Mouse (Mus musculus): ENCODE data around the gene Dnah6. TPM values are rescaled to one million over a fixed set of nuclear protein-coding genes. Genes with fewer than 3 reads are reported as not detected.

Gene Dnah6
- polyA plus RNA-seq, 1 experiment from 2014 or later = 0.06 TPM

DNA sequence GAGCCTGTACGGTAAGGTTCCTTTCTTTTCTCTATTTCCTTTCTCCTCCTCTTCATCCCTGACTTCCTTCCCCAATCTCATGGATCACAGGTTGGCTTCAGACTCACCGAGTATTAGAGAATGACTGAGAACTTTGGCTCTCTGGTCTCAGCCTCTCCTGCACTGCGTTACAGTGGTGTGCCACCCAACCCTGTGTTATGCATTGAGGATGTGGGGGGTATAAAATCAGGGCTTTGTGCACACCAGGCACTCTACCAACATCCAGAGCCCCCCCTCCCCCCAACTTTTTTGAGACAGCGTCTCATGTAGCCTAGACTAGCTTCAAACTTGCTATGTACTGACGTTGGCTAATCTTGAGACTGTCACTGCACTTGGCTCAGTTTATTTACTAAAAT is 227.8 kb downstream of the Dnah6 start:
- Histone ChIP-seq H3K4me3 (ENCODE audit: low read length) (no peak overlapping the region), H3K4me1 (ENCODE audit: insufficient read depth, low read length) (peaks cover 6% of the 10 kb centered on the region; the same call in 1 of the 2 replicates), H3K4me2 (replicated peaks; ENCODE audit: low read depth, low read length) (no peak overlapping the region), H3K27ac (ENCODE audit: low read length) (no peak overlapping the region), H3K27me3 (ENCODE audit: insufficient read depth, low read length) (no peaks in the 10 kb centered on the region), H3K36me3 (ENCODE audit: insufficient read depth, low read length) (no peaks in the 10 kb centered on the region), H3K9ac (replicated peaks; ENCODE audit: low read length) (no peak overlapping the region), H3K9me3 (ENCODE audit: low read length) (no peaks in the 10 kb centered on the region)
- 77% methylated on average over 5 of the region's 5 CpGs for WGBS
- peak; percentile 39; the same call in 1 of the 2 replicates for ATAC-seq (ENCODE audit: low FRiP score, low TSS enrichment)

DNA sequence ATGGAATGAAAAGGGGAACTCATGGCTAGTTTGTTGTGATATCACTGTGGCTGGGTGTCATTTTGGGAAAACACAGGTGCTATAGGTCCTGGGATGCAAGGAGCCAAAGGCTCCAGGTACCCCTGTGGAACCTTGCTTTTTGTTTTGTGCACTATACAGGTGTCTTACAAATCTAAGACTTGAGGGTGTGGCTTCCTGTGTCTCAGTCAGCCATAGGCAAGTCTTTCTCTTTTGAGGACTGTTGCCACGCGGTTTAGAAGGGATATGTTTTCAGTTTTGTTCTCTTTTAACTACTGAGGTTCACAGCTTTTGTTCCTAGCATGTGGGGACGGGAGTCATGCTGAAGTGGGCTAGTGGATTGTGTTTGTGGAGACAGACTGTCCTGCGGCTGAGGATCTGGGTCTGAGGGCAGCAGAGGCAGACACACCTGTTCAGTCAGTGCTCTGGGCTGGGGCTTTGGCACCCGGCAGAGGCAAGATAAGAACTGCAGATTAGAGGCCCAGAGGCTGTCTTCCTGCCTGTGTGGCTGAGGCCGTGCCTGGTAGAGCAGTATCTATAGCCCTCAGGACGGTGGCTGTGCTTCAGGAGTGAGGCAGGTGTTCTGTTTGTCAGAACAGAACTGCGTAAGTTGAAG is 228.3 kb downstream of the Dnah6 start:
- WGBS = 66% methylated on average over 8 of the region's 8 CpGs
- no peaks in the 10 kb centered on the region for H3K36me3 ChIP-seq (ENCODE audit: insufficient read depth, low read length)
- H3K4me2 ChIP-seq (replicated peaks; ENCODE audit: low read depth, low read length) = no peak overlapping the region
- no peak overlapping the region for H3K4me3 ChIP-seq (ENCODE audit: low read length)
- no peaks in the 10 kb centered on the region for H3K9me3 ChIP-seq (ENCODE audit: low read length)
- no peak overlapping the region for H3K27ac ChIP-seq (ENCODE audit: low read length)
- no peak overlapping the region for H3K9ac ChIP-seq (replicated peaks; ENCODE audit: low read length)
- ATAC-seq (ENCODE audit: low FRiP score, low TSS enrichment) = no peak
- peaks cover 6% of the 10 kb centered on the region; the same call in 1 of the 2 replicates for H3K4me1 ChIP-seq (ENCODE audit: insufficient read depth, low read length)
- H3K27me3 ChIP-seq (ENCODE audit: insufficient read depth, low read length) = no peaks in the 10 kb centered on the region

DNA sequence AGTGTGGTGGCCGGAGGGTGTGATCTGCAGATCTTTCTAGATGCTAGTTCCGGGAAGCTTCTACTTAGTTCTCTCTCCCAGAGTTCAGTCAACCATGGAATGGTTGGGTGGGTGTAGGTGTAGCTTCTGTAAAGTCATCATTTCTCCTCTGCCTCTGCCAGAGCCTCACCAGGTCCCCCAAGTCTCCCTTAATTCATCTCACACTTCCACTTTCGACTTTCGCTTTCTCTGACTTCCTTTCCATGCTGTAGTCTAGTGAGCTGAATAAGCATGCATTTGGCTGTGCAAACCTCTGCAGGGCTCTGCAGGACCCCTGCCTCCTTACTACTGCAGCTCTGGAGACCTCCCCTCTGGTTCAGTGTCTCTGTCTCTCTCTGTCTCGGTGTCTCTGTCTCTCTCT is 231.2 kb downstream of the Dnah6 start:
- no peak overlapping the region for H3K4me3 ChIP-seq (ENCODE audit: low read length)
- no peak for ATAC-seq (ENCODE audit: low FRiP score, low TSS enrichment)
- H3K4me1 ChIP-seq (ENCODE audit: insufficient read depth, low read length) = peaks cover 6% of the 10 kb centered on the region; the same call in 1 of the 2 replicates
- WGBS = 66% methylated on average over 5 of the region's 5 CpGs
- no peaks in the 10 kb centered on the region for H3K9me3 ChIP-seq (ENCODE audit: low read length)
- H3K27me3 ChIP-seq (ENCODE audit: insufficient read depth, low read length) = no peaks in the 10 kb centered on the region
- H3K4me2 ChIP-seq (replicated peaks; ENCODE audit: low read depth, low read length) = no peak overlapping the region
- H3K9ac ChIP-seq (replicated peaks; ENCODE audit: low read length) = no peak overlapping the region
- H3K27ac ChIP-seq (ENCODE audit: low read length) = no peak overlapping the region
- H3K36me3 ChIP-seq (ENCODE audit: insufficient read depth, low read length) = no peaks in the 10 kb centered on the region

DNA sequence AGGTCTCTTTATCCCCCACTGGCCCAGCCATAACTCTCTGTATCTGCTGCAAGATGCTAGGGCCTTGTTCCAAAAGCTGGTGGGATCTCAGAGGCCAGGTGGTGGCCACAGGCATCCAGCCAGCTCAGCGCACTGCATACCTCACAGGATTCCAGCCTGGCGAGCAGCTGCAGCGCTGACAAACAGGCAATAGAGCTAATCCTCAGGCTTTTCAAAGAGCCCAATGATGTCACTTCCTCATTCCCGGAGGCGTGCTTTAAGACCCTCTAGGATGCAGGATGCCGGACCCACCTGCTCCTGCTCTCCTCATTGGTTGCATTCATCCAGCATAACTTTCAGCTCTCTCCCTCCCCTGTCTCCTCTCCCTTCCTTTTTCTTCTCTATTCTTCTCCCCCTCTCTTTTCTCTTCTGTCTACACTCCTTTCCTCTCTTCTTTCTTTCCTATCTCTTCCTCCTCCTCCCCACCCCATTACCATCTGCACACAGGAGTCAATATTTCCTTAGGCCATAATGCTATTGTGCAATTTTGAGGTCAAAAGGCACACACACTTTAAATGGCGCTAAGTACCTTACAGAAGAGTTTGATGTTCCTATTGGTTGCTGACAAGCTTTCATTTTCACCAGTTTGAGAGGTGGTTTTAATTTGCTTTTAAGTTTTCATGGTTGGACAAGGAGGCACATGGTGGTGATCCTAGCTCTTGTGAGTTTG is 232.3 kb downstream of the Dnah6 start:
- Histone ChIP-seq H3K27me3 (ENCODE audit: insufficient read depth, low read length) (no peaks in the 10 kb centered on the region), H3K27ac (ENCODE audit: low read length) (no peak overlapping the region), H3K4me1 (ENCODE audit: insufficient read depth, low read length) (peaks cover 6% of the 10 kb centered on the region; the same call in 1 of the 2 replicates), H3K9me3 (ENCODE audit: low read length) (no peaks in the 10 kb centered on the region), H3K4me2 (replicated peaks; ENCODE audit: low read depth, low read length) (no peak overlapping the region), H3K9ac (replicated peaks; ENCODE audit: low read length) (no peak overlapping the region), H3K4me3 (ENCODE audit: low read length) (no peak overlapping the region), H3K36me3 (ENCODE audit: insufficient read depth, low read length) (no peaks in the 10 kb centered on the region)
- 55% methylated on average over 7 of the region's 7 CpGs for WGBS
- ATAC-seq (ENCODE audit: low FRiP score, low TSS enrichment) = 0 out of 2 replicates have a peak, but pooled peaks have one; percentile 43

DNA sequence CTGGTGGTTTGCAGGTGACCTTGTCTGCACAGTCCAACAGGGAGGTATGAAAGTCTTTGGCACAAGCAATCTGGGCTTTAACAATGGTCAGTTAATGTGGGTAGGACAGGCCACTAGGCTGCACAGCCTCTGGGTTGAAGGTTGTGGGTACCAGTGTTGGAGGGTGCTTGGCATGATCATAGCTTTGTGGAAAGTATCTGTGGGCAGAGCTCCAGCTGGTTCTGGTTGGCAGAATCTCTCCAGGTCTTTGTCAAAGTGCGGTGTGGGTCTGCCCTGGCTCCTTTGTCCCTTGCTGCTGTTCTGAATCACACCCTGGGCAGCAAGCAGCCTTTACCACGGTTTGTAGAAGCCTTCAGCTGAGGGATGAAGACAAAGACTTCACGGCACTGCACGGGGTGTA is 238.9 kb downstream of the Dnah6 start:
- no peak for ATAC-seq (ENCODE audit: low FRiP score, low TSS enrichment)
- Histone ChIP-seq H3K4me3 (ENCODE audit: low read length) (no peak overlapping the region), H3K36me3 (ENCODE audit: insufficient read depth, low read length) (no peaks in the 10 kb centered on the region), H3K4me2 (replicated peaks; ENCODE audit: low read depth, low read length) (no peak overlapping the region), H3K27me3 (ENCODE audit: insufficient read depth, low read length) (no peaks in the 10 kb centered on the region), H3K4me1 (ENCODE audit: insufficient read depth, low read length) (peaks cover 11% of the 10 kb centered on the region), H3K9me3 (ENCODE audit: low read length) (no peaks in the 10 kb centered on the region), H3K9ac (replicated peaks; ENCODE audit: low read length) (no peak overlapping the region), H3K27ac (ENCODE audit: low read length) (no peak overlapping the region)
- WGBS = 82% methylated on average over 4 of the region's 4 CpGs

DNA sequence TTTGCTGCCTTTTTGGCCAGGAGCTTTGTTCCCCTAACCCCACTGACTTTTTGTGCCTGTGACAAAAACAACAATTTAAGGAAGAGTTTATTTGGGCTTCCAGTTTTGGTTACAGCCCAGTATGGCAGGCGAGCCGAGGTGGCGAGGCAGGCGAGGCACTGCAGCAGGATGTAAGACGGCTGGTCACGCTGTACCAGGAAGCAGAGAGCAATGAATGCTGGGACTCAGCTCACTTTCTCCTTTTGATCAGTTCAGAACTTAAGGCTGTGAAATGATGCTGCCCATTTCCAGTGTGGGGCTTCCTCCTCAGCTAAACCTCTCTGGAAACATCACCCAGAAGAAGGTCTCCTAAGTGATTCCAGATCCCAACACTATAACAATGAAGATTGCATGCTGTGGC is 239.6 kb downstream of the Dnah6 start:
- no peak overlapping the region; the same call in 1 of the 2 replicates for H3K9ac ChIP-seq (replicated peaks; ENCODE audit: low read length)
- no peak for ATAC-seq (ENCODE audit: low FRiP score, low TSS enrichment)
- peak overlapping the region; percentile 66 for H3K27ac ChIP-seq (ENCODE audit: low read length)
- H3K9me3 ChIP-seq (ENCODE audit: low read length) = no peaks in the 10 kb centered on the region
- peaks cover 11% of the 10 kb centered on the region for H3K4me1 ChIP-seq (ENCODE audit: insufficient read depth, low read length)
- 39% methylated on average over 6 of the region's 6 CpGs for WGBS
- no peak overlapping the region for H3K4me3 ChIP-seq (ENCODE audit: low read length)
- H3K27me3 ChIP-seq (ENCODE audit: insufficient read depth, low read length) = no peaks in the 10 kb centered on the region
- peak overlapping the region; percentile 20; the same call in 1 of the 2 replicates for H3K4me2 ChIP-seq (replicated peaks; ENCODE audit: low read depth, low read length)
- no peaks in the 10 kb centered on the region for H3K36me3 ChIP-seq (ENCODE audit: insufficient read depth, low read length)

DNA sequence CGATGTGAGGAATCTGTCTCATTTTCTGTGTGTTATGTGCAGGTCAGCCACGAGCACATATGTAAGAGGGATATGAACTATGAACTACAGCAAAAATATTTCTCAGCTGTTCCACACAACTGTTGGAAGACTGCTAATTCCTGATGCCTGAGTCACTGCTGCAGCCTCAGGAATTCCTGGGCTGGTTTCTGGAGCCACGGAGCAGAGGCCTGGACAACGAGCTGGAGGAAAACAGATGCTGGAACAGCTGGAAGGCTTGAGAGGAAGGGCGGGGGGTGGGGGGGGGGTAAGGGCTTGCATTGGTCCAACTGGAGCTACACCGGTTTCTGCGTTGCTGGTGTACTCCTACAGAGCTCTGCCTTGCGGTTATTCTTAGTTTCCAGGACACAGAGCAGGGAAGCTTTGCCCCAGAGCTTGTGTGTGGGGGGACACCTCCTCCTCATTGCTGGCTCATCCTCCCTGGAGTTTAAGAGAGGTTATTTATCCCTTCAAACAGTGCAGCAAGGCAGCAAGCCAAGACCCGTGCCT is 240.3 kb downstream of the Dnah6 start:
- peaks cover 11% of the 10 kb centered on the region for H3K4me1 ChIP-seq (ENCODE audit: insufficient read depth, low read length)
- ATAC-seq (ENCODE audit: low FRiP score, low TSS enrichment) = peak; percentile 90
- WGBS = 14% methylated on average over 9 of the region's 9 CpGs
- H3K27ac ChIP-seq (ENCODE audit: low read length) = peak overlapping the region; percentile 66
- H3K27me3 ChIP-seq (ENCODE audit: insufficient read depth, low read length) = no peaks in the 10 kb centered on the region
- H3K36me3 ChIP-seq (ENCODE audit: insufficient read depth, low read length) = no peaks in the 10 kb centered on the region
- H3K4me2 ChIP-seq (replicated peaks; ENCODE audit: low read depth, low read length) = peak overlapping the region; percentile 20
- H3K9ac ChIP-seq (replicated peaks; ENCODE audit: low read length) = no peak overlapping the region
- no peaks in the 10 kb centered on the region for H3K9me3 ChIP-seq (ENCODE audit: low read length)
- H3K4me3 ChIP-seq (ENCODE audit: low read length) = no peak overlapping the region

DNA sequence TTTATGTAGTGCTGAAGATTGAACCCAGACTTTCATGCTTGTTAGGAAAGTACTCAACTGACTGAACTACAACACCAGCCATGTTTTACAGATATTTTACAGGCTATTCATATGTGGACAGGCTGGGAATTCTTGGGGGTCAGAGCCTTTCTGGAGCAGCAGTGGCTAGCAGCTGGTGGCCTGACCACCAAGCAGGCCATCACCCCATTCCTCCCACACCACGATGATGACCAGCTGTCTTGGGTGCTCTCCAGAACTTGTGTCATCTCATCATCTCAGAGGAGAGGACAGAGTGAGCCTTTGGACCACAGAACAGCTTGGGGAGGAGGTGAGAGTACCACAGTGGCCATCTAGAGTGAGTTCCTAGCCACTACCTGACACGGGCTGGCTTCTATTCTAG is 244.6 kb downstream of the Dnah6 start:
- H3K4me2 ChIP-seq (replicated peaks; ENCODE audit: low read depth, low read length) = no peak overlapping the region
- peaks cover 8% of the 10 kb centered on the region for H3K4me1 ChIP-seq (ENCODE audit: insufficient read depth, low read length)
- ATAC-seq (ENCODE audit: low FRiP score, low TSS enrichment) = no peak
- H3K9ac ChIP-seq (replicated peaks; ENCODE audit: low read length) = no peak overlapping the region
- no peak overlapping the region for H3K4me3 ChIP-seq (ENCODE audit: low read length)
- WGBS = 89% methylated on average over 2 of the region's 2 CpGs
- no peaks in the 10 kb centered on the region for H3K36me3 ChIP-seq (ENCODE audit: insufficient read depth, low read length)
- no peaks in the 10 kb centered on the region for H3K9me3 ChIP-seq (ENCODE audit: low read length)
- H3K27ac ChIP-seq (ENCODE audit: low read length) = no peak overlapping the region
- H3K27me3 ChIP-seq (ENCODE audit: insufficient read depth, low read length) = no peaks in the 10 kb centered on the region

DNA sequence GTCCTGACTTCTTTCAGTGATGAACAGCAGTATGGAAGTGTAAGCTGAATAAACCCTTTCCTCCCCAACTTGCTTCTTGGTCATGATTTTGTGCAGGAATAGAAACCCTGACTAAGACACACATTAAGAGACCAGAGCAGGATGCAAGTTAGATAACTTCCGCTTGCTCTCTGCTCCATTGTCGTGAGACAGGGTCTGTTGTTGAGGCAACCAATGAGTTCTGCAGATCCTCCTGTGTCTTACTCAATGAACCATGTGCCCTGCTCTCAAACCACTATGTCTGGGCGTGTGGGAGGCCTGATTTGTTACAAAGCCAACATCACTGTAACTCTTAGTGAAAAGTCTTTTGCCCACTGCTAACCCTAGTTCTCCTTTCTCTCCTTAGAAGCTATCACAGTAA is 250.4 kb downstream of the Dnah6 start:
- Histone ChIP-seq H3K27ac (ENCODE audit: low read length) (no peak overlapping the region), H3K9ac (replicated peaks; ENCODE audit: low read length) (no peak overlapping the region), H3K9me3 (ENCODE audit: low read length) (no peaks in the 10 kb centered on the region), H3K4me2 (replicated peaks; ENCODE audit: low read depth, low read length) (no peak overlapping the region), H3K27me3 (ENCODE audit: insufficient read depth, low read length) (no peaks in the 10 kb centered on the region), H3K4me3 (ENCODE audit: low read length) (no peak overlapping the region), H3K4me1 (ENCODE audit: insufficient read depth, low read length) (no peaks in the 10 kb centered on the region), H3K36me3 (ENCODE audit: insufficient read depth, low read length) (no peaks in the 10 kb centered on the region)
- ATAC-seq (ENCODE audit: low FRiP score, low TSS enrichment) = 0 out of 2 replicates have a peak, but pooled peaks have one; percentile 42
- WGBS = 41% methylated on average over 3 of the region's 3 CpGs

DNA sequence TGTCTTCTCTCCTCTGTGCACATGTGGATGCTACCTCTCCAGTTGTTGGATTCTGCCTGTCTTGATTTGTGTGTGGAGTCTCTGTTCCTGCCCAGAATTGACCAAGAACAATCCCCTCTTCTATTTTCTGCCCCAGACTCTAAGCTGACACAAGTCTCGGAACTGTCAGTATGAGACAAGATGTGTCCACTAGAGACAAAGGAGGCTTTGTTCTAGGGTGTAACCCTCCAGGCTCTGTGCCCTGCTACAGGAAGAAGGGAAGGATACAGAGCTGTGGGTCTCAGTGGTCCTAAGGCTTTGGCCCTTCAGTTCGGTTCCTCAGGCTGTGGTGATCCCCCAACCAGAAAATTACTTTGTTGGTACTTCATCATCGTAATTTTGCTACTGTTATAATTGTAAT is 251.7 kb downstream of the Dnah6 start:
- no peak for ATAC-seq (ENCODE audit: low FRiP score, low TSS enrichment)
- Histone ChIP-seq H3K36me3 (ENCODE audit: insufficient read depth, low read length) (no peaks in the 10 kb centered on the region), H3K4me2 (replicated peaks; ENCODE audit: low read depth, low read length) (no peak overlapping the region), H3K4me1 (ENCODE audit: insufficient read depth, low read length) (no peaks in the 10 kb centered on the region), H3K27me3 (ENCODE audit: insufficient read depth, low read length) (no peaks in the 10 kb centered on the region), H3K27ac (ENCODE audit: low read length) (no peak overlapping the region), H3K4me3 (ENCODE audit: low read length) (no peak overlapping the region), H3K9me3 (ENCODE audit: low read length) (no peaks in the 10 kb centered on the region), H3K9ac (replicated peaks; ENCODE audit: low read length) (no peak overlapping the region)
- 74% methylated on average over 3 of the region's 3 CpGs for WGBS
